Mouse (Mus musculus): ENCODE data around the gene Ssxb8.
A peak's percentile ranks its signal among the peaks of the same experiment; 100 is the strongest.
"Not testable (repeated sequence)": the region's sequence is repeated elsewhere in the genome, so short reads cannot be mapped to it uniquely, and the experiment has no call there.

Gene Ssxb8

DNA sequence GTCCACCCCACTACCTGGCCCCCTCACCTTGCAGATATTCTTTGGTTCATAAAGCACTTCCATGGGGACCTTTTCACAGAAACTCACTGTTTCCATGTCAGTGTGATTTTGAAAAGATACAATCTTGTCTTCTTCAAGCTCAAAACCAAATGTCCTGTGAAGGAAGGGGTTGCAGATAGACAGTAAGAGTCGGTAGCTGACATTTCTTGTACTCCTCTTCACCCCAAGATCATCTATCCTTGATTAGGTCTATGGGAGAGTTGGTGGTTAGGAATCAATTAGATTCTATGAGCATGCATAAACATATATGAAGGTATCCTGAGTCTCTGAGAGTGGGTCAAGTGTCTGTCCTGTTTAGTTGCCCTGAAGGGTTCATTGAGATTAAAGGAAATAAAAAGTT, at the start of gene Ssxb8:
Ssxb8 (minus strand) TSS at position 101 of the 400 bp plus-strand sequence.
- DNase-seq (ENCODE audit: low read depth), result not testable (repeated sequence)

DNA sequence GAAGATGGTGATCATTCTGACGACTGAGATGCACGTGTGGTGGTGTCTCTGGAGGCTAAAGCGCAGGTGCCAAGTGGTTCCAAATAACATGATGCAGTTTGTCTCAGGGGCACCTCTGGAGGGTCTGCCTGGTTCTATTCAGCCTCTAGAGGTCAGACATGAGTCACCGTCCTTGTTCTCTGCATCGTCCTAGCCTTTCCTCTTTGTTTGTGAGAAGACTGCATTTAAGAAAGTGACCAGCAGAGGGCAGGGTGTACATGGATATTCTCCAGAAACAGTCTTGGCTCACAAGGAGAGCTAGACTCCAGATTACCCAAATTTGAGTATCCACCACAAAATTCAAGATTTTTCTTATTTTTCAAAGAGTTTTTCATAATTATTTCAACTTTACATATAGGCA, 42.3 kb upstream of the Ssxb8 start:
- peak; percentile 2 for DNase-seq (ENCODE audit: low read depth)

- no peak for DNase-seq (ENCODE audit: low read depth)
These were observed 27.6 kb downstream of the Ssxb8 start for GRCm38 (mm10) chrX:8663085-8663484.

All from fibroblast of lung, adult 2 months (primary cell).